Comparison of ENCODE assay signal across 8 mouse cellular contexts in genomic region chr1:75374950-75375936, GRCm38 (mm10). TPM values are rescaled to one million over a fixed set of nuclear protein-coding genes. Genes with fewer than 3 reads are reported as not detected.
DNase-seq lines count a peak whose midpoint lies in the region; ATAC-seq and TF ChIP-seq lines count a peak whose summit lies in the region.

TSS of gene Speg (plus strand) at chr1:75375297.

- H3K27ac ChIP-seq in kidney, embryonic 15.5 days: 0 out of 2 replicates have a peak within 1 kb of the TSS, but pooled peaks have one; percentile 11
- H3K27ac ChIP-seq in hindbrain, postnatal 0 days: no peak within 1 kb of the TSS
- H3K27ac ChIP-seq in midbrain, embryonic 10.5 days (replicated peaks): peak within 1 kb of the TSS; percentile 78

- no peak for DNase-seq in kidney, adult 18-20 months
- DNase-seq in adrenal gland, postnatal 4 days (ENCODE audit: low spot score in 2 of 2): no peak
- peak; percentile 87 for DNase-seq in gastrocnemius, postnatal 25 days
- no peak for DNase-seq in hindbrain, postnatal 0 days (ENCODE audit: low spot score)
- peak; percentile 40 for DNase-seq in midbrain, embryonic 10.5 days (ENCODE audit: low spot score)
- DNase-seq in ovary, adult 18-20 months (ENCODE audit: low spot score): no peak
- no peak for DNase-seq in T-cell, adult 2 months (ENCODE audit: low spot score)

- H3K4me2 ChIP-seq in kidney, embryonic 15.5 days: peak within 1 kb of the TSS; percentile 64
- H3K4me2 ChIP-seq in hindbrain, postnatal 0 days (ENCODE audit: low read depth, low read length): peak within 1 kb of the TSS; percentile 35

- 3% methylated on average over 57 of the region's 57 CpGs for WGBS in kidney, embryonic 15.5 days
- WGBS in hindbrain, postnatal 0 days: 13% methylated on average over 57 of the region's 57 CpGs
- 7% methylated on average over 57 of the region's 57 CpGs for WGBS in midbrain, embryonic 10.5 days

- H3K4me3 ChIP-seq in kidney, embryonic 15.5 days (replicated peaks): peak within 1 kb of the TSS; percentile 28
- 0 out of 2 replicates have a peak within 1 kb of the TSS, but pooled peaks have one; percentile 7 for H3K4me3 ChIP-seq in hindbrain, postnatal 0 days (ENCODE audit: low read length)
- H3K4me3 ChIP-seq in midbrain, embryonic 10.5 days: peak within 1 kb of the TSS; percentile 49

- H3K9me3 ChIP-seq in kidney, embryonic 15.5 days (replicated peaks): no peaks in the 10 kb centered on the region
- H3K9me3 ChIP-seq in hindbrain, postnatal 0 days (ENCODE audit: low read length): no peaks in the 10 kb centered on the region
- no peaks in the 10 kb centered on the region for H3K9me3 ChIP-seq in midbrain, embryonic 10.5 days (replicated peaks)

- peaks cover 24% of the 10 kb centered on the region for H3K4me1 ChIP-seq in kidney, embryonic 15.5 days
- H3K4me1 ChIP-seq in hindbrain, postnatal 0 days (ENCODE audit: insufficient read depth, low read length): peaks cover 6% of the 10 kb centered on the region; the same call in 1 of the 2 replicates
- peaks cover 41% of the 10 kb centered on the region for H3K4me1 ChIP-seq in midbrain, embryonic 10.5 days

- H3K9ac ChIP-seq in kidney, embryonic 15.5 days: peak within 1 kb of the TSS; percentile 42
- H3K9ac ChIP-seq in hindbrain, postnatal 0 days (replicated peaks; ENCODE audit: low read length): no peak within 1 kb of the TSS

- no peaks in the 10 kb centered on the region for H3K36me3 ChIP-seq in kidney, embryonic 15.5 days
- H3K36me3 ChIP-seq in hindbrain, postnatal 0 days (ENCODE audit: insufficient read depth, low read length): no peaks in the 10 kb centered on the region
- H3K36me3 ChIP-seq in midbrain, embryonic 10.5 days: no peaks in the 10 kb centered on the region

- H3K27me3 ChIP-seq in kidney, embryonic 15.5 days: peaks cover 48% of the 10 kb centered on the region
- H3K27me3 ChIP-seq in hindbrain, postnatal 0 days (ENCODE audit: insufficient read depth, low read length): no peaks in the 10 kb centered on the region; the same call in 1 of the 2 replicates
- peaks cover 72% of the 10 kb centered on the region for H3K27me3 ChIP-seq in midbrain, embryonic 10.5 days (ENCODE audit: low read depth, poor library complexity, severe bottlenecking)

- ATAC-seq in kidney, embryonic 15.5 days (replicated peaks; ENCODE audit: low FRiP score): peak; percentile 55
- peak; percentile 39 for ATAC-seq in hindbrain, postnatal 0 days

- no peak for TF ChIP-seq CTCF in hindbrain, postnatal 0 days (IDR thresholded peaks at IDR 0.05; ENCODE audit: low read depth)

RNA-seq across cellular contexts. Expression of gene Speg, which starts in this region (rescaled TPM):
- polyA plus RNA-seq in kidney, embryonic 15.5 days (2015; fragmentation: Nextera tagmentation; extraction: Ambion mirVana): 45.1 and 53.9 TPM in 2 replicates
- 10 to 100 TPM; 32.4 to 33.7 TPM for total RNA-seq in adrenal gland, postnatal 4 days (2021)
- total RNA-seq in gastrocnemius, postnatal 25 days (2021): 100 to 1,000 TPM; 200 to 244 TPM
- total RNA-seq in hindbrain, postnatal 0 days (2014; rRNA removed): 50.4 and 52.7 TPM in 2 replicates
- 19.2 and 19.9 TPM in 2 replicates for polyA plus RNA-seq in hindbrain, postnatal 0 days (2015; fragmentation: Nextera tagmentation; extraction: Ambion mirVana)
- 23.6 and 26.9 TPM in 2 replicates for polyA plus RNA-seq in midbrain, embryonic 10.5 days (2016; fragmentation: Nextera tagmentation; extraction: Ambion mirVana)

Comparison
In these comparisons a context has a peak if more than half of its experiments do, and no peak if none do; other contexts are left out.
1. DNase-seq: peak in gastrocnemius, postnatal 25 days (single experiment) and midbrain, embryonic 10.5 days (single experiment); none in kidney, adult 18-20 months (single experiment), adrenal gland, postnatal 4 days (0 of 2), hindbrain, postnatal 0 days (single experiment), ovary, adult 18-20 months (single experiment) and T-cell, adult 2 months (single experiment).
2. Peak in every context shown above with its lines, with median percentiles within 50 percentile points of each other: H3K4me3 ChIP-seq.